Mouse (Mus musculus): ENCODE measurements around the gene Rps15. TPM values are rescaled to one million over a fixed set of nuclear protein-coding genes. Genes with fewer than 3 reads are reported as not detected.

Gene Rps15
- polyA plus RNA-seq, 1 experiment from 2014 or later: 858 TPM

DNA sequence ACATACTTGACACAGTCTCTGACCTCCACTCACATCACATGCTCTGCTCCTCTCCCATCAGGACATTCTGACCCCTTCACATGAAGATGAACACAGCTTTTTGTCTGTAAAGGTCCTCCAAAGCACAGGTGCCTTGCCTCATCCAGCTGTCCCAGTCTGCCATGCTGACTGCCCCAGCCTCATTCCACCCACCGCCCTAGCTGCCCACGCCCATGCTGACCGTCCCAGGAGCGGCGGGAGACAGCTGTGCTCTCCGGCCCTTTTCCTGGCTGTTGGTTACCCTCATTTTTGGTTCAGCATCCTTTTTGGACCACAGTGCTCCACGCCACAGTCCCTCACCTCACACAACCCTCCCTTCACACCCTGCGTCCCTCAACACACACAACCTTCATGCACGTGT lies 13.9 kb upstream of the Rps15 start:
- Histone ChIP-seq H3K9me3 (ENCODE audit: control insufficient read depth, low read length) (no peaks in the 10 kb centered on the region), H3K27me3 (ENCODE audit: control insufficient read depth, insufficient read depth, low read length) (no peaks in the 10 kb centered on the region), H3K27ac (ENCODE audit: low read depth, low read length) (no peak overlapping the region), H3K36me3 (ENCODE audit: control insufficient read depth, insufficient read depth, low read length) (peaks cover 22% of the 10 kb centered on the region), H3K4me3 (ENCODE audit: low read depth, low read length) (no peak overlapping the region), H3K9ac (ENCODE audit: low read length) (no peak overlapping the region), H3K4me1 (replicated peaks; ENCODE audit: control insufficient read depth, insufficient read depth, low read length) (no peaks in the 10 kb centered on the region), H3K4me2 (ENCODE audit: low read depth, low read length, severe bottlenecking) (no peak overlapping the region)
- ATAC-seq (replicated peaks; ENCODE audit: low FRiP score) (no peak), DNase-seq (ENCODE audit: low spot score) (no peak)
- 94% methylated on average over 9 of the region's 9 CpGs for WGBS

DNA sequence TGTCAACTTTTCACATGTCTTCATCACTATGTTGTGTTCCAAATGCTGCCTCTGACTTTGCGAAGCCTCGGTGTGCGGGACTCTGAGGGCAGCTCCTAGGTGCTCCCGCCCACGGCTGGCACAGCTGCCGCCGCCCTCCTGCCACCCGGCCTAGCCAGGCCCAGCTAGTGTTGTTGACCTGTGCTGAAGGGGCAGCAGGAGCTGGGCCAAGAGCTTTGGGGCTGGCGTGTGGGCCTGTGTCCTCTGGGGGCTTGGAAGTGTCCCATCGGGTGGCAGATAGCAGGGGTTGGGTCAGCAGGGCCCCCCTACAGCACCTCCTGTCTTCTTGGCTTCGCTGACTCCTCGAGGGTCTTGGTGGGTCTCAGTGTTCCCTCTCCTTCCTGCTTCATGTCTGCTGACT lies 13.0 kb upstream of the Rps15 start:
- Histone ChIP-seq H3K27me3 (ENCODE audit: control insufficient read depth, insufficient read depth, low read length) (no peaks in the 10 kb centered on the region), H3K36me3 (ENCODE audit: control insufficient read depth, insufficient read depth, low read length) (peaks cover 22% of the 10 kb centered on the region), H3K9ac (ENCODE audit: low read length) (no peak overlapping the region), H3K27ac (ENCODE audit: low read depth, low read length) (no peak overlapping the region), H3K4me3 (ENCODE audit: low read depth, low read length) (no peak overlapping the region), H3K4me2 (ENCODE audit: low read depth, low read length, severe bottlenecking) (no peak overlapping the region), H3K9me3 (ENCODE audit: control insufficient read depth, low read length) (no peaks in the 10 kb centered on the region), H3K4me1 (replicated peaks; ENCODE audit: control insufficient read depth, insufficient read depth, low read length) (no peaks in the 10 kb centered on the region)
- 90% methylated on average over 12 of the region's 12 CpGs for WGBS
- ATAC-seq (replicated peaks; ENCODE audit: low FRiP score): no peak
- no peak for DNase-seq (ENCODE audit: low spot score)

DNA sequence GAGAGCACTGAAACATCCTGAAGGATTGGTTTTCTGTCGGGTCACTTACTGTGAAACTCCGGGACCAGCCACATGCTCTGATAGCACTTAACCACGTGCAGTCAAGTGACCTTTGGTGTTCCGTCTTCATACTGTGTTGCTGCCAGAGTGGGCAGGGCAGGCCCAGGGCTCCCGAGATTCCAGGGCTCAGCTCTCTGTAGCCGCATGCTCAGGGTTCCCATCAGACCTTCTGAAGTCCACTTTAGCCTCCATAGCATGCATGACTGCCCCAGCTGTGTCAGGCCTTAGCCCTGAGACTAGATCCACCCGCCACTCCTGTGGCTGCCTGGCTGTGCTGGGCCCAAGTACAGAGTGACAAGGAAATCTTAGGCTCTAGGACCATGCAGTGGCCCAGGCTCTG lies 10.9 kb upstream of the Rps15 start:
- H3K4me2 ChIP-seq (ENCODE audit: low read depth, low read length, severe bottlenecking): no peak overlapping the region
- DNase-seq (ENCODE audit: low spot score) (no peak), ATAC-seq (replicated peaks; ENCODE audit: low FRiP score) (no peak)
- 83% methylated on average over 7 of the region's 7 CpGs for WGBS
- no peaks in the 10 kb centered on the region for H3K27me3 ChIP-seq (ENCODE audit: control insufficient read depth, insufficient read depth, low read length)
- no peaks in the 10 kb centered on the region for H3K9me3 ChIP-seq (ENCODE audit: control insufficient read depth, low read length)
- H3K4me3 ChIP-seq (ENCODE audit: low read depth, low read length): no peak overlapping the region
- H3K36me3 ChIP-seq (ENCODE audit: control insufficient read depth, insufficient read depth, low read length): peaks cover 27% of the 10 kb centered on the region
- no peak overlapping the region for H3K27ac ChIP-seq (ENCODE audit: low read depth, low read length)
- H3K9ac ChIP-seq (ENCODE audit: low read length): no peak overlapping the region
- no peaks in the 10 kb centered on the region for H3K4me1 ChIP-seq (replicated peaks; ENCODE audit: control insufficient read depth, insufficient read depth, low read length)

DNA sequence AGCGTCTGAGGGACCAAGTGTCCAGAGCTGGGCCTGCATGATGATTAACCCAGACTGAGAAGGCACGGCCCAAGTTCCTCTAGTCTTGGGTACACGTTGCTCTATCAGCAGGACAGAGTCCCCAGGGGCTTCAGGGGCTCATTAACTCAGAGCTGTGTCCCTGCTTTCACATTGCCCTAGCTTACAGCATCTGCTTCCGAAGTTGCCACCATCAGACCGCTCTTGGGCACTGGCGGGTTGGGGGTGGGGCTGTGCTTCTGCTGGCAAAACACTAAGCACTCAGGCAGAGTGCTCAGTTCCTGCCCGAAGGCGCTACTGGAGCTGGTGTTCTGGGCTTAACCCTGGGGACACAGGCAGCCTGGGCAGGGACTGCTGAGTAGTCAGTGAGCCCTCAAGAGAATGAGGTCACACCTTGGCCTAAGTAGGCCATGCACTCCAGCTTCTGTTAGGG lies 10.3 kb upstream of the Rps15 start:
- Histone ChIP-seq H3K27ac (ENCODE audit: low read depth, low read length) (no peak overlapping the region), H3K36me3 (ENCODE audit: control insufficient read depth, insufficient read depth, low read length) (peaks cover 26% of the 10 kb centered on the region), H3K4me2 (ENCODE audit: low read depth, low read length, severe bottlenecking) (no peak overlapping the region), H3K4me1 (replicated peaks; ENCODE audit: control insufficient read depth, insufficient read depth, low read length) (no peaks in the 10 kb centered on the region), H3K9ac (ENCODE audit: low read length) (no peak overlapping the region), H3K9me3 (ENCODE audit: control insufficient read depth, low read length) (no peaks in the 10 kb centered on the region), H3K27me3 (ENCODE audit: control insufficient read depth, insufficient read depth, low read length) (no peaks in the 10 kb centered on the region), H3K4me3 (ENCODE audit: low read depth, low read length) (no peak overlapping the region)
- 85% methylated on average over 8 of the region's 8 CpGs for WGBS
- DNase-seq (ENCODE audit: low spot score) (no peak), ATAC-seq (replicated peaks; ENCODE audit: low FRiP score) (no peak)

DNA sequence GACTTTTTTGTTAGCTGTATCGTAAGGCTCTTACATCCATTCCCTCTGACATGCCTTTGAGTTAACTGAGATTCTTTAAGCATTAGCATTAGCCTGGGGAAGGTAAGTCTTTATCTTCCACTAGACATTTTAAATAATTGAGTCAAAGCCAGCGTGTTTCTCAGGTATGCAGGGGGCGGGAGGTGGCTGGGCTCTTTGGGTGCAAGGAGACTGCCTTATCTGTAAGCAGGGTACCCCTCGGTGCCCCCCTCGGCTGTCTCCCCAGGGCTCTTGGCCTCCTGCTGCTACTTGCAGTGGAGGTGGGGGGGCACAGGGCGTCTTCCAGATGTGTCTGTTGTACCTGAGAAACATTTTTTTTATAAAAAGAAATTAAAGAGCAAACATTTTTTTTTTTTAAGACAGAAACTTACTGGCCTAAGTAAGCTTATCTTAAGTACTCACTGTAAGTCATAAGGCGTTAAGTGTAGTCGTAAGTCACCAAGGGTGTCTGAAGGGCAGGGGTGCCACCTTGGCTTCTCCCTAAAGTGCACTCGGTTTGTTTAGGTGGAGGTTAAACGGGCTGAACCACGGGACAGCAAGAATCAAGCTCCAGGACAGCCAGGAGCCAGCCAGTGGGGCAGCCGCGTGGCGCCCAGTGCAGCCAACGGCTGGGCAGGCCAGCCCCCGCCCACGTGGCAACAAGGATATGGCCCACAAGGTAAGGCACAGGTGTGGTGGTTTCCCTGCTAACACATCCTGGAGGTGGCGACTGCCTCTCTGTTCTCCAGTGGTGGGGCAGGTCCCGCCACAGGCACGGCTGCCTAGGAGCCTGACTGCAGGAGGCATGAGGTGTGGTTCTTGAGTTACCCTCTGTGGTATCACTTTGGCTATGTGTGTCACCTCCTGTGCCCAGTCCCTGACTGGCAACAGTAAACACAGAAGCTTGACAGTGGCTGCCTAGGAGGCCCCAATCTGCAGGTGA lies 9.5 kb upstream of the Rps15 start:
- peaks cover 21% of the 10 kb centered on the region for H3K36me3 ChIP-seq (ENCODE audit: control insufficient read depth, insufficient read depth, low read length)
- no peaks in the 10 kb centered on the region for H3K4me1 ChIP-seq (replicated peaks; ENCODE audit: control insufficient read depth, insufficient read depth, low read length)
- no peak overlapping the region for H3K4me3 ChIP-seq (ENCODE audit: low read depth, low read length)
- no peak for ATAC-seq (replicated peaks; ENCODE audit: low FRiP score)
- WGBS: 89% methylated on average over 20 of the region's 20 CpGs
- H3K4me2 ChIP-seq (ENCODE audit: low read depth, low read length, severe bottlenecking): no peak overlapping the region
- H3K27ac ChIP-seq (ENCODE audit: low read depth, low read length): no peak overlapping the region
- H3K9me3 ChIP-seq (ENCODE audit: control insufficient read depth, low read length): no peaks in the 10 kb centered on the region
- H3K9ac ChIP-seq (ENCODE audit: low read length): no peak overlapping the region
- no peaks in the 10 kb centered on the region for H3K27me3 ChIP-seq (ENCODE audit: control insufficient read depth, insufficient read depth, low read length)
- DNase-seq (ENCODE audit: low spot score): no peak

DNA sequence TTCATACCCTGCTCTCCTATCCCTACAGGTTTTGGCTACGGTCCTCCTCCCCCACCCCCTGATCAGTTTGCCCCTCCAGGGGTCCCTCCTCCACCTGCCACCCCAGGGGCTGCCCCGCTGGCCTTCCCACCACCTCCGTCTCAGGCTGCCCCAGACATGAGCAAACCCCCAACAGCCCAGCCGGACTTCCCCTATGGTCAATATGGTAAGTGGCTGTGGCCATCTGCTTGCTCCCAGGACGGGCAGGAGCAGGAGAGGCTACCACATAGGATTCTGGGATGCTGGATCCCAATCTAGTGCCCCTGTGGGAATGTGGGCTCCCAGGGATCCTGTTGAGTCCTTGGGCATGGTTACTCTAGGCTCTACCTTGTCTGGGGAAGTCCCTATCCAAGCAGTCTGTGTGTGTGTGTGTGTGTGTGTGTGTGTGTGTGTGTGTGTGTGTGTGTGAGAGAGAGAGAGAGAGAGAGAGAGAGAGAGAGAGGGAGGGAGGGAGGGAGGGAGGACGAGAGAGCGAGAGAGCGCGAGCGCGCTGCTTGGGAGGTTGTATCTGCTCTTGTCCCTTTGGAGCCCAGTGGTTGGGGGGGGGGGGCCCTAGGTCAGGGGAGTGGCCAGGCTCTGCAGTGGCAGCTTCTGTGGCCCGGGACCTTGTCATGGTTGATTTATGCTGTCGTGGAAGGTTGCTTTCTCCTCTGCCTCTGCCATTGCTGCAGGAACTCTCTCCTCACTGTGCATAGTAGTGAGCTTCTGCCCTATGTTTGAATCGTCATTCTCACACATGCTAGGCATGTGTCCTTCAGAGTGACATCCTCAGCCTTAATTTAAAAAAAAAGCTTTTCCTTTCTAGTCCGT lies 6.8 kb upstream of the Rps15 start:
- no peaks in the 10 kb centered on the region for H3K9me3 ChIP-seq (ENCODE audit: control insufficient read depth, low read length)
- no peak overlapping the region for H3K4me2 ChIP-seq (ENCODE audit: low read depth, low read length, severe bottlenecking)
- no peak for DNase-seq (ENCODE audit: low spot score)
- no peaks in the 10 kb centered on the region for H3K4me1 ChIP-seq (replicated peaks; ENCODE audit: control insufficient read depth, insufficient read depth, low read length)
- H3K9ac ChIP-seq (ENCODE audit: low read length): no peak overlapping the region
- H3K27ac ChIP-seq (ENCODE audit: low read depth, low read length): no peak overlapping the region
- H3K27me3 ChIP-seq (ENCODE audit: control insufficient read depth, insufficient read depth, low read length): no peaks in the 10 kb centered on the region
- WGBS: 86% methylated on average over 11 of the region's 15 CpGs
- no peak overlapping the region for H3K4me3 ChIP-seq (ENCODE audit: low read depth, low read length)
- ATAC-seq (replicated peaks; ENCODE audit: low FRiP score): no peak
- H3K36me3 ChIP-seq (ENCODE audit: control insufficient read depth, insufficient read depth, low read length): peaks cover 5% of the 10 kb centered on the region; the same call in 1 of the 2 replicates

DNA sequence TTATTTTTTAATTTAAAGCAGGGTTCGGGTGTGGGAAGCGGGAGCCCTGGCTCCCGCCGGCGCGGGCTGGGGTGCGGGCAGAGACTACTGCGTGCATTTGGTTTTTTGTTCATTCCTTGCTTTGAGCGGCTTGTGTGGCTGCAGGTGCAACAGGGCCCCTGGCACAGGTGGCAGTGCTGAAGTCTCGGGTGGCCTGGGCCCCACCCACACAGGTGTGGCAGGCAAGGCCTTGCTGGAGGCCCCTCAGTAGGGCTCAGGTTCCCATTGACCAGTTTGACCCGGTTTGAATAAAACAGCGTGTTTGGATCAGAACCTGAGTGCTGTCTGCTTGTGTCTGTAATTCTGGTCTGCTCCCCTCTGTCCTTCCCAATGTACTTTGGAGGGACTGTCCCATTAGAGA lies 4.2 kb upstream of the Rps15 start:
- Histone ChIP-seq H3K27ac (ENCODE audit: low read depth, low read length) (no peak overlapping the region), H3K9ac (ENCODE audit: low read length) (no peak overlapping the region), H3K27me3 (ENCODE audit: control insufficient read depth, insufficient read depth, low read length) (no peaks in the 10 kb centered on the region), H3K4me1 (replicated peaks; ENCODE audit: control insufficient read depth, insufficient read depth, low read length) (peaks cover 4% of the 10 kb centered on the region; the same call in 1 of the 2 replicates), H3K9me3 (ENCODE audit: control insufficient read depth, low read length) (no peaks in the 10 kb centered on the region), H3K36me3 (ENCODE audit: control insufficient read depth, insufficient read depth, low read length) (peaks cover 5% of the 10 kb centered on the region; the same call in 1 of the 2 replicates), H3K4me3 (ENCODE audit: low read depth, low read length) (no peak overlapping the region), H3K4me2 (ENCODE audit: low read depth, low read length, severe bottlenecking) (no peak overlapping the region)
- WGBS: 93% methylated on average over 12 of the region's 12 CpGs
- DNase-seq (ENCODE audit: low spot score) (no peak), ATAC-seq (replicated peaks; ENCODE audit: low FRiP score) (no peak)

DNA sequence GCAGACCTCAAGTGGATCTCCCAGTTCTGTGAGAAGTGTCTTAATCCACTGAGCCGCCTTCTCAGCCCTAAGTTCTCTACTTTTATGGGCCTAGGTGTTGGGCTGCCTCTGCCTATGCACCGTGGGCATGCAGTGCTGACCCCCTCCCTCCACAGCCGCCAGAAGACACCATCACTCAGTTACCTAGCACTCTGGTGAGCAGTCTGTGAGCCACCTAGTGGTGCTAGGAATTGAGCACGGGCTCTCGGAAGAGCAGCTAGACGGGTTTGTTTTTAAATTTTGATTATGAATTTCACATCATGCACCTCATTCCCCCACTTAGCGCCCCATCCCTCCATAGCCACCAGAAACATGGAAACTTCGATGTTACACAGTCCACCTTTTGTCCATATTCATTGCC lies 3.6 kb upstream of the Rps15 start:
- H3K4me2 ChIP-seq (ENCODE audit: low read depth, low read length, severe bottlenecking): no peak overlapping the region
- peaks cover 7% of the 10 kb centered on the region; the same call in 1 of the 2 replicates for H3K4me1 ChIP-seq (replicated peaks; ENCODE audit: control insufficient read depth, insufficient read depth, low read length)
- H3K36me3 ChIP-seq (ENCODE audit: control insufficient read depth, insufficient read depth, low read length): peaks cover 5% of the 10 kb centered on the region; the same call in 1 of the 2 replicates
- H3K9me3 ChIP-seq (ENCODE audit: control insufficient read depth, low read length): no peaks in the 10 kb centered on the region
- no peaks in the 10 kb centered on the region for H3K27me3 ChIP-seq (ENCODE audit: control insufficient read depth, insufficient read depth, low read length)
- WGBS: 77% methylated on average over 8 of the region's 8 CpGs
- no peak overlapping the region for H3K4me3 ChIP-seq (ENCODE audit: low read depth, low read length)
- H3K27ac ChIP-seq (ENCODE audit: low read depth, low read length): no peak overlapping the region
- ATAC-seq (replicated peaks; ENCODE audit: low FRiP score): no peak
- H3K9ac ChIP-seq (ENCODE audit: low read length): no peak overlapping the region
- no peak for DNase-seq (ENCODE audit: low spot score)

Measured in forebrain, embryonic 11.5 days (tissue).